Mouse (Mus musculus) ES-E14 (cell line): Measurements from ENCODE around the gene Slc6a9. TPM values are rescaled to one million over a fixed set of nuclear protein-coding genes. Genes with fewer than 3 reads are reported as not detected.

Experiments
- DNase-seq: peaks from one replicate; pipeline ENCODE4 v3.0.0-alpha.2; 2013; ENCODE audit warnings: low read depth, low spot score
- H3K27ac ChIP-seq: 2 replicates; pipeline ENCODE4 v1.5.1; 2012; ENCODE audit warnings: low read depth, mild to moderate bottlenecking, low read length, moderate library complexity, mixed read lengths; ENCODE audit not compliant: poor library complexity, insufficient read depth, severe bottlenecking
- H3K36me3 ChIP-seq: 2 replicates; pipeline ENCODE4 v1.6.1; 2012; ENCODE audit warnings: mild to moderate bottlenecking, low read length, moderate library complexity, mixed read lengths; ENCODE audit not compliant: control insufficient read depth, poor library complexity, insufficient read depth, severe bottlenecking
- H3K4me1 ChIP-seq, 2 experiments: fragments of 150-350 bp in 1 of 2; sonication (generic) in 1 of 2; 2 replicates each; pipeline ENCODE4 v1.6.1; 2012; ENCODE audit warnings: low read length in 2 of 2, mild to moderate bottlenecking in 1 of 2, mixed read lengths in 1 of 2; ENCODE audit not compliant: control insufficient read depth in 2 of 2, insufficient read depth in 2 of 2, poor library complexity in 1 of 2
- H3K4me3 ChIP-seq, 2 experiments: fragments of 150-350 bp in 1 of 2; sonication (generic) in 1 of 2; 2 replicates each; pipeline ENCODE4 v1.5.1; 2012; ENCODE audit warnings: low read length in 2 of 2, low read depth in 1 of 2, mild to moderate bottlenecking in 1 of 2, mixed read lengths in 1 of 2; ENCODE audit not compliant: insufficient read depth in 1 of 2, poor library complexity in 1 of 2, severe bottlenecking in 1 of 2
- H3K9ac ChIP-seq: 2 replicates; pipeline ENCODE4 v1.6.1; 2012; ENCODE audit warnings: low read depth, mild to moderate bottlenecking, low read length, mixed read lengths; ENCODE audit not compliant: poor library complexity, insufficient read depth, severe bottlenecking
- H3K9me3 ChIP-seq: fragments of 150-350 bp; sonication (generic); 2 replicates; pipeline ENCODE4 v1.6.1; 2012; ENCODE audit warnings: low read depth, mild to moderate bottlenecking, low read length; ENCODE audit not compliant: control insufficient read depth, insufficient read depth
- CHD2 ChIP-seq: IDR thresholded peaks from 2 replicates; pipeline ENCODE4 v1.6.1; 2014; ENCODE audit warnings: mild to moderate bottlenecking, low read depth, low read length, inconsistent platforms
- HCFC1 ChIP-seq: IDR thresholded peaks from 2 replicates; pipeline ENCODE4 v1.6.1; 2012; ENCODE audit warnings: low read length, inconsistent platforms, borderline replicate concordance; ENCODE audit not compliant: insufficient read depth
- MAFK ChIP-seq: IDR thresholded peaks from 2 replicates; pipeline ENCODE4 v1.6.1; 2014; ENCODE audit warnings: mild to moderate bottlenecking, low read depth, low read length, inconsistent platforms; ENCODE audit not compliant: insufficient read depth
- ZC3H11A ChIP-seq: IDR thresholded peaks from 2 replicates; pipeline ENCODE4 v1.6.1; 2012; ENCODE audit warnings: low read depth, mild to moderate bottlenecking, inconsistent platforms, low read length, borderline replicate concordance
- ZNF384 ChIP-seq: IDR thresholded peaks from 2 replicates; pipeline ENCODE4 v1.6.1; 2012; ENCODE audit warnings: low read depth, low read length, inconsistent platforms
- in situ Hi-C, 2 experiments: fragments of 600-800 bp; cut with MboI; formaldehyde crosslinking; loops; one replicate each; pipeline ENCODE4 v1.15.1; 2025; ENCODE audit warnings: low sequenced_read_pairs in 2 of 2, inconsistent platforms in 1 of 2; ENCODE audit not compliant: unreplicated experiment in 2 of 2
- total RNA-seq: library from RNA; depleted of rRNA; stranded (reverse); fragments of 300-350 nt; gene quantifications from 2 replicates; pipeline ENCODE4 v1.2.3, GENCODE M21; 2012

Gene Slc6a9
- total RNA-seq, 1 experiment = 6.9 TPM

- Histone ChIP-seq H3K36me3 (no peaks in the 10 kb centered on the region), H3K9ac (peak overlapping the region; percentile 88), H3K27ac (peak overlapping the region; percentile 10; the same call in 1 of the 2 replicates), H3K4me3 (peak overlapping the region; percentile 79 to 83), H3K9me3 (no peaks in the 10 kb centered on the region), H3K4me1 (peaks cover 0 to 13% of the 10 kb centered on the region in 2 experiments; a peak in 1 of 4 replicates)
- DNase-seq = peak; percentile 65
- in situ Hi-C loops = loop anchor here (5.0 to 25.0 kb wide), 2 partner anchors 242 to 252 kb away; no protein-coding TSS in a partner anchor
- TF ChIP-seq ZNF384 (no peak), CHD2 (no peak), ZC3H11A (no peak), HCFC1 (no peak)
These were observed 682 bp downstream of the Slc6a9 start for GRCm38 (mm10) chr4:117834845-117835530.

- H3K9me3 ChIP-seq = no peaks in the 10 kb centered on the region
- H3K36me3 ChIP-seq = no peaks in the 10 kb centered on the region
- H3K4me1 ChIP-seq = peaks cover 0 to 10% of the 10 kb centered on the region in 2 experiments; a peak in 1 of 4 replicates
- H3K27ac ChIP-seq = peak overlapping the region; percentile 10; the same call in 1 of the 2 replicates
- in situ Hi-C loops = loop anchor here in 1 of 2 experiments (25.0 kb wide), 1 partner anchor 252 kb away; no protein-coding TSS in a partner anchor
- H3K4me3 ChIP-seq = peak overlapping the region; percentile 79 to 83
- peak; percentile 21 for DNase-seq
- TF ChIP-seq HCFC1 = no peak
- no peak for TF ChIP-seq ZC3H11A
- TF ChIP-seq MAFK = no peak
- no peak for TF ChIP-seq CHD2
- TF ChIP-seq ZNF384 = no peak
- H3K9ac ChIP-seq = peak overlapping the region; percentile 88
These were observed 1.3 kb downstream of the Slc6a9 start for GRCm38 (mm10) chr4:117835531-117836111.

GRCm38 (mm10) chr4:117836204-117836767, 2.0 kb downstream of the Slc6a9 start:
- Histone ChIP-seq H3K9ac (peak overlapping the region; percentile 88), H3K27ac (no peak overlapping the region), H3K36me3 (no peaks in the 10 kb centered on the region), H3K4me1 (peaks cover 0 to 10% of the 10 kb centered on the region in 2 experiments; a peak in 1 of 4 replicates), H3K4me3 (peak overlapping the region; percentile 79 to 83), H3K9me3 (no peaks in the 10 kb centered on the region)
- DNase-seq = peak; percentile 87
- in situ Hi-C loops = loop anchor here in 1 of 2 experiments (25.0 kb wide), 1 partner anchor 251 kb away; no protein-coding TSS in a partner anchor
- TF ChIP-seq ZC3H11A (no peak), CHD2 (no peak), ZNF384 (no peak), HCFC1 (no peak), MAFK (no peak)

- in situ Hi-C loops = loop anchor here in 1 of 2 experiments (25.0 kb wide), 1 partner anchor 250 kb away; no protein-coding TSS in a partner anchor
These were observed 3.0 kb downstream of the Slc6a9 start for GRCm38 (mm10) chr4:117837271-117837670.

More at GRCm38 (mm10) chr4:117837271-117837670, 3.0 kb downstream of the Slc6a9 start:
- Histone ChIP-seq H3K9me3 (no peaks in the 10 kb centered on the region), H3K4me3 (no peak overlapping the region), H3K27ac (no peak overlapping the region), H3K9ac (no peak overlapping the region), H3K4me1 (peaks cover 0 to 6% of the 10 kb centered on the region in 2 experiments; a peak in 1 of 4 replicates), H3K36me3 (no peaks in the 10 kb centered on the region)
- TF ChIP-seq ZNF384 (no peak), CHD2 (no peak), HCFC1 (no peak), MAFK (no peak), ZC3H11A (no peak)
- DNase-seq = no peak
